Mouse (Mus musculus) testis, adult 2 months (tissue): Measurements from ENCODE around the gene Nrn1l.

ENCODE experiments used
- CTCF ChIP-seq: fragments of 200-500 bp; IDR thresholded peaks from 2 replicates; pipeline ENCODE4 v1.5.1; 2012; ENCODE audit warnings: low read depth, mild to moderate bottlenecking, inconsistent platforms, low read length, moderate library complexity; ENCODE audit not compliant: control insufficient read depth, insufficient read depth, insufficient replicate concordance
- POLR2A ChIP-seq: fragments of 200-500 bp; IDR thresholded peaks from 2 replicates; pipeline ENCODE4 v1.6.1; 2012; ENCODE audit warnings: low read depth, mild to moderate bottlenecking, inconsistent platforms, low read length, moderate library complexity; ENCODE audit not compliant: control insufficient read depth

DNA sequence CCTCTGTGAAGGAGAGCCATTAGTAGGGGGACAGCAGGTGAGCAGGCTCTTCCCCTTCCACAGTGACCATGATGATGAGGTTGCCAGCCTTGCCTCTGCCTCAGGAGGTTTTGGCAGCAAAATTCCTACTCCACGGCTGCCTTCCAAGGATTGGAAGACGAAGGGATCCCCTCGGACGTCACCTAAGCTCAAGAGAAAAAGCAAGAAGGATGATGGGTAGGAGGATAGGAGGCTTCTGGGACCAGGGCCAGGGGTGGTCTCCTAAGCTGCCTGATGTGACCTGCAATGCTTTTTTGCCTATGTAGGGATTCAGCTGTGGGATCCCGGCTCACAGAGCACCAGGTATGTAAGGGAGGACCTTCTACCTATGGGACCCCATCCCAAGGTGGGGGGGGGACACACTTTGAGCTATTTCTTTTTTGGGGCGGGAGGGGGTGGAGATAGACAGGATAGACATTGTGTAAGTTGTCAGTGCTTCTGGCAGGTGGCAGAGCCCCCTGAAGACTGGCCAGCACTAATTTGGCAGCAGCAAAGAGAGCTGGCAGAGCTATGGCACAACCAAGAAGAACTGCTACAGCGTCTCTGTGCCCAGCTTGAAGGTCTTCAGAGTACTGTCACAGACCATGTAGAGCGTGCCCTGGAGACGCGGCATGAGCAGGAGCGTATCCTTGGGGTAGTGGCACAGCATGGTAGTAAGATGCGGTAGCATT, 3.5 kb upstream of the Nrn1l start:
- no peak for TF ChIP-seq POLR2A
- no peak for TF ChIP-seq CTCF
